ENCODE assay signal across 9 mouse cellular contexts in genomic region chr9:49593951-49594536, GRCm38 (mm10).
DNase-seq lines count a peak whose midpoint lies in the region; ATAC-seq lines count a peak whose summit lies in the region.
"Had no signal": no experiment of that assay in that cellular context is flagged by ENCODE, and none has a peak within 500 bp of the region (broad histone marks: within the 10 kb centered on the region; RNA-seq: fewer than 3 reads in every experiment).

No protein-coding gene starts in this region.

- H3K4me3 ChIP-seq in kidney, embryonic 14.5 days (ENCODE audit: low read length): no peak overlapping the region
- H3K4me3 ChIP-seq in forebrain, embryonic 15.5 days: no peak overlapping the region
- no peak overlapping the region for H3K4me3 ChIP-seq in intestine, embryonic 16.5 days (ENCODE audit: low read length)
- H3K4me3 ChIP-seq: myocyte had no signal

- H3K36me3 ChIP-seq in kidney, embryonic 14.5 days (ENCODE audit: control insufficient read depth, insufficient read depth, low read length): no peaks in the 10 kb centered on the region
- no peaks in the 10 kb centered on the region for H3K36me3 ChIP-seq in forebrain, embryonic 15.5 days
- no peaks in the 10 kb centered on the region for H3K36me3 ChIP-seq in intestine, embryonic 16.5 days (ENCODE audit: control insufficient read depth, insufficient read depth, low read length)

- no peaks in the 10 kb centered on the region for H3K9me3 ChIP-seq in kidney, embryonic 14.5 days (ENCODE audit: control insufficient read depth, low read length)
- no peaks in the 10 kb centered on the region for H3K9me3 ChIP-seq in forebrain, embryonic 15.5 days
- H3K9me3 ChIP-seq in intestine, embryonic 16.5 days (ENCODE audit: control insufficient read depth, low read length): no peaks in the 10 kb centered on the region

- 31% methylated on average over 10 of the region's 10 CpGs for WGBS in kidney, embryonic 14.5 days
- 21% methylated on average over 10 of the region's 10 CpGs for WGBS in forebrain, embryonic 15.5 days
- WGBS in intestine, embryonic 16.5 days: 28% methylated on average over 10 of the region's 10 CpGs

- no peaks in the 10 kb centered on the region for H3K27me3 ChIP-seq in kidney, embryonic 14.5 days (ENCODE audit: control insufficient read depth, insufficient read depth, low read length)
- H3K27me3 ChIP-seq in forebrain, embryonic 15.5 days: no peaks in the 10 kb centered on the region
- H3K27me3 ChIP-seq in intestine, embryonic 16.5 days (replicated peaks; ENCODE audit: control insufficient read depth, insufficient read depth, low read length): no peaks in the 10 kb centered on the region

- ATAC-seq in kidney, embryonic 14.5 days (ENCODE audit: low FRiP score, low TSS enrichment): 0 out of 2 replicates have a peak, but pooled peaks have one; percentile 43
- peak; percentile 69 for ATAC-seq in forebrain, embryonic 15.5 days (replicated peaks)
- peak; percentile 40; the same call in 1 of the 2 replicates for ATAC-seq in intestine, embryonic 16.5 days
- ATAC-seq in granulocyte monocyte progenitor cell, adult 5-6 weeks (replicated peaks; ENCODE audit: poor library complexity, severe bottlenecking): no peak

- peaks cover 20% of the 10 kb centered on the region for H3K4me1 ChIP-seq in kidney, embryonic 14.5 days (ENCODE audit: control insufficient read depth, insufficient read depth, low read length)
- H3K4me1 ChIP-seq in forebrain, embryonic 15.5 days: peaks cover 78% of the 10 kb centered on the region
- H3K4me1 ChIP-seq in intestine, embryonic 16.5 days (ENCODE audit: control insufficient read depth, insufficient read depth, low read length): peaks cover 27% of the 10 kb centered on the region

- H3K27ac ChIP-seq in kidney, embryonic 14.5 days (ENCODE audit: low read depth, low read length): no peak overlapping the region
- H3K27ac ChIP-seq in forebrain, embryonic 15.5 days (replicated peaks): peak overlapping the region; percentile 72
- no peak overlapping the region for H3K27ac ChIP-seq in intestine, embryonic 16.5 days (ENCODE audit: low read length)

- no peak overlapping the region for H3K9ac ChIP-seq in kidney, embryonic 14.5 days (ENCODE audit: low read depth, low read length)
- no peak overlapping the region for H3K9ac ChIP-seq in forebrain, embryonic 15.5 days (replicated peaks)
- H3K9ac ChIP-seq in intestine, embryonic 16.5 days (ENCODE audit: low read depth, low read length): no peak overlapping the region

- DNase-seq in kidney, adult 8-10 months: no peak
- DNase-seq in NIH3T3 (ENCODE audit: low read depth): peak; percentile 79
- DNase-seq in thymus, postnatal 4 days: no peak
- no peak for DNase-seq in right cerebral cortex, postnatal 25 days

- no peak overlapping the region for H3K4me2 ChIP-seq in kidney, embryonic 14.5 days (replicated peaks; ENCODE audit: low read depth, low read length)
- H3K4me2 ChIP-seq in forebrain, embryonic 15.5 days (replicated peaks): no peak overlapping the region; the same call in 1 of the 2 replicates
- H3K4me2 ChIP-seq in intestine, embryonic 16.5 days (ENCODE audit: low read depth, low read length): no peak overlapping the region
